Mouse (Mus musculus) cortical plate, adult 2 months (tissue): ENCODE results near the gene Olfr31. TPM values are rescaled to one million over a fixed set of nuclear protein-coding genes. Genes with fewer than 3 reads are reported as not detected.

Source experiments
- H3K27ac ChIP-seq: fragments of 200-500 bp; 2 replicates; pipeline ENCODE4 v1.5.1; 2012; ENCODE audit warnings: low read length, control low read depth, inconsistent platforms; ENCODE audit not compliant: insufficient read depth
- H3K4me1 ChIP-seq: fragments of 200-500 bp; 2 replicates; pipeline ENCODE4 v1.6.1; 2011; ENCODE audit warnings: low read length; ENCODE audit not compliant: control insufficient read depth, insufficient read depth
- H3K4me3 ChIP-seq: fragments of 200-500 bp; 2 replicates; pipeline ENCODE4 v1.5.1; 2011; ENCODE audit warnings: mild to moderate bottlenecking, low read length, control low read depth; ENCODE audit not compliant: insufficient read depth
- CTCF ChIP-seq: fragments of 200-500 bp; IDR thresholded peaks from 2 replicates; pipeline ENCODE4 v1.5.1; 2011; ENCODE audit warnings: mild to moderate bottlenecking, control low read depth, low read length; ENCODE audit not compliant: insufficient read depth; ENCODE audit errors: extremely low read depth
- POLR2A ChIP-seq: fragments of 200-500 bp; IDR thresholded peaks from 2 replicates; pipeline ENCODE4 v1.6.1; 2011; ENCODE audit warnings: mild to moderate bottlenecking, low read length, control low read depth; ENCODE audit not compliant: insufficient read depth; ENCODE audit errors: extremely low read depth
- polyA plus RNA-seq: library from polyadenylated mRNA; depleted of rRNA; stranded (reverse); fragments of >200 nt; gene quantifications from 2 replicates; pipeline ENCODE4 v1.2.3, GENCODE M21; 2012

Olfr31 gene
- polyA plus RNA-seq, 1 experiment, result not detected

DNA sequence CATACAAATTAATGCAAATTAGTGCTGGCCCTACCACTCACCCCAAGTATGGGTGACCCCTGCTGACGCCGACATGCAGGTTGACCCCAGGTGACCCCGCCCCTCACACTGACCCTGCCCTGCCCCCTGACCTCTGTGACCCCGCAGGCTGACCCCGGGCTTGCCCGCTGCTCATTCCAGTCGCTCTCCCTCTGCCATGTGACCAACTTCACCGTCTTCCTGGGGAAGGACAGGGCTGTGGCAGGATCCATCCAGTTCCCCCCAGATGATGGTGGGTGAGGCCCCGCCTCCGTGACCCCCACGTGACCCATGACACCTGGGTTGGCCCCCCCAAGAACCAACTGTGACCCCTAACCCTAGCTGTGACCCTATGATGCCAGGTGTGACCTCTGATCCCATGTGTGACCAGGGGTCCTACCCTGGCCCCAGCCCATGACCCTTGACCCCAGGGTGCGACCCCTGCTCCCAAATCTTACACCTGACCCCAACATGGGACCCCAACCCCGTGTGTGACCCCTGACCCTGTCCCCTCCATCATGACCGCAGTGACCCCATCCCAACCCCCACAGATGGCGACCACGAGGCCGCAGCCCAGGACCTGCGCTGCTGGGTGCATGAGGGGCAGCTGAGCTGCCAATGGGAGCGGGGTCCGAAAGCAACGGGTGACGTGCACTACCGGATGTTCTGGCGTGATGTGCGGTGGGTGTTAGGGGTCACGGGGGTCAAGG is 26.2 kb downstream of the Olfr31 start:
- H3K4me3 ChIP-seq, result no peak overlapping the region
- H3K27ac ChIP-seq, result no peak overlapping the region
- H3K4me1 ChIP-seq, result no peaks in the 10 kb centered on the region
- TF ChIP-seq POLR2A, result no peak
- TF ChIP-seq CTCF, result no peak

DNA sequence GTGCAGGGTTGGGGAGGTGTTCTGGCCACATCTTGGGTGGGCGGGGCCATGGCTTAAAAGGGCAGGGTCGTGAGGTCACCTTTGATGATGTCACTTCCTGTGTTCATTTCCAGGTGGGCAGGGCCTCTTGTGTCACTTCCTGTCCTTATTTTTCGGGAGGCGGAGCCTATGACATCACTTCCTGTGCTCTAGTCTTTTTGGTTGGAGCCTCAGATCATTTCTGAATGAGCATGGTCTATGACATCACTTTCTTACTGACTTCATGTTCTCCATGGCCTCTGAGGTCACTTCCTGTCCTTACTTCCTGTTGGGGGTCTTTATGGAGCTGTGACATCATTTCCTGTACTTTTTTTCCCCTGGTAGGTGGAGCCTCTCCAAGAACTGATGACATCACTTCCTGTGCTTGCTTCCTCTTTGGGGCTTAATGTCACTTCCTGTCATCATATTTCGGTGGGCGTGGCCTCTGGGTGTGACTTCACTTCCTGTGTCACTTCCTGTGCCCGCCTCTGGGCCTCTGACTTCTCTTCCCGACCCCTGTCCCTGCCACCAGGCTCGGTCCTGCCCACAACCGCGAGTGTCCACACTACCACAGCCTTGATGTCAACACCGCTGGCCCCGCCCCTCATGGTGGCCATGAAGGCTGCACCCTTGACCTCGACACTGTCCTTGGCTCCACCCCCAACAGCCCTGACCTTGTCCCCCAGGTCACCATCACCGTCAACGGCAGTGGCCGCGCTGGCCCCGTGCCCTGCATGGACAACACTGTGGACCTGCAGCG is 27.0 kb downstream of the Olfr31 start:
- TF ChIP-seq POLR2A (no peak), CTCF (no peak)
- H3K27ac ChIP-seq, result no peak overlapping the region
- H3K4me1 ChIP-seq, result no peaks in the 10 kb centered on the region

DNA sequence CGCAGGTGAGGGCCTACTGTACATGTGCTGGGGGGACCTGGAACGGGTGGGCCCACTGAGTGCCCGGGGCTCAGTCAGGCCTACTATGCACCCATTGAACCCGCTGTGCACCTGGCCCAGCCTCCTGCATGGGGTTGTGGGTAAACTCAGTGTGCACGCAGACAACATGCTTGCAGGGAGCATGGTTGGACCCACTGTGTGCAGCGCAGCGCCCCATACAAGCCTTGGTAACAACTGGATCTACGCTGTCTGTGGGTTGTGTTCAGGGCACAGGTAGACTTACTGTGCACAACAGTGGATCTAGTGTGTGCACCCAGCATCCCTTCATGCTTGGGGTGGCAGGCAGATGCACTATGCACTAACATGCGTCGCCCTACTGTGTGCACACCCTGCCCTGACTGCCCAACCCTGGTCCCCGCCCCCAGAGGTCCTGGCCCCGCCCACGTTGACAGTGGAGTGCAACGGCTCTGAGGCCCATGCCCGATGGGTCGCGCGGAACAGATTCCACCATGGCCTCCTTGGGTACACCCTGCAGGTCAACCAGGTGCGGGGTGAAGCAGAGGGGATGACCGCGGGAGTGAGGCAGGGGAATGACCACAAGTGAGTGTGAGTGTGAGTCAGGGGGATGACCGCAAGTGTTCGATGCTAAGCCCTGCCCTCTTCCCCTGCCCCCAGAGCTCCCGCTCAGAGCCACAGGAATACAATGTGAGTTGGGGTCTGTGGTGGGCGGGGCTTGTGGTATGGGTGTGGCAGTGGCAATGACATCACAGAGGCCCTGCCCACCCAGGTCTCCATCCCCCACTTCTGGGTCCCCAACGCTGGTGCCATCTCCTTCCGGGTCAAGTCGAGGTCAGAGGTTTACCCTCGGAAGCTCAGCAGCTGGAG is 27.9 kb downstream of the Olfr31 start:
- TF ChIP-seq CTCF, result no peak
- no peak for TF ChIP-seq POLR2A
- no peak overlapping the region for H3K4me3 ChIP-seq
- no peaks in the 10 kb centered on the region for H3K4me1 ChIP-seq
- H3K27ac ChIP-seq, result no peak overlapping the region

More for the DNA sequence above, 27.0 kb downstream of the Olfr31 start:
- H3K4me3 ChIP-seq, result no peak overlapping the region

DNA sequence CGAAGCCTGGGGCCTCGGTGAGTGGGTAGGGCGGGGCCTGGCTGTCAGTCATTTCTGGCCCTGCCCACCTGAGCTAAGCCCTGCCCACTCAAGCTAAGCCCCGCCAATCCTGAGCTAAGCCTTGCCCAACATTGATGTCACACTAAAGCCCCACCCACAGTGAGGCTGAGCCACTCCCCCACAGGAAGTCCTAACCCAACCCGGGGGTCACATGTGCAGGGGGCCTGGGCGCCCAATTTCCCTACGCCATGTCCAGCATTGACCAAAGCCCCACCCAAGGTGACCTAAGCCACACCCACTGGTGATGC is 28.5 kb downstream of the Olfr31 start:
- Histone ChIP-seq H3K4me3 (no peak overlapping the region), H3K4me1 (no peaks in the 10 kb centered on the region)
- TF ChIP-seq POLR2A (no peak), CTCF (no peak)

DNA sequence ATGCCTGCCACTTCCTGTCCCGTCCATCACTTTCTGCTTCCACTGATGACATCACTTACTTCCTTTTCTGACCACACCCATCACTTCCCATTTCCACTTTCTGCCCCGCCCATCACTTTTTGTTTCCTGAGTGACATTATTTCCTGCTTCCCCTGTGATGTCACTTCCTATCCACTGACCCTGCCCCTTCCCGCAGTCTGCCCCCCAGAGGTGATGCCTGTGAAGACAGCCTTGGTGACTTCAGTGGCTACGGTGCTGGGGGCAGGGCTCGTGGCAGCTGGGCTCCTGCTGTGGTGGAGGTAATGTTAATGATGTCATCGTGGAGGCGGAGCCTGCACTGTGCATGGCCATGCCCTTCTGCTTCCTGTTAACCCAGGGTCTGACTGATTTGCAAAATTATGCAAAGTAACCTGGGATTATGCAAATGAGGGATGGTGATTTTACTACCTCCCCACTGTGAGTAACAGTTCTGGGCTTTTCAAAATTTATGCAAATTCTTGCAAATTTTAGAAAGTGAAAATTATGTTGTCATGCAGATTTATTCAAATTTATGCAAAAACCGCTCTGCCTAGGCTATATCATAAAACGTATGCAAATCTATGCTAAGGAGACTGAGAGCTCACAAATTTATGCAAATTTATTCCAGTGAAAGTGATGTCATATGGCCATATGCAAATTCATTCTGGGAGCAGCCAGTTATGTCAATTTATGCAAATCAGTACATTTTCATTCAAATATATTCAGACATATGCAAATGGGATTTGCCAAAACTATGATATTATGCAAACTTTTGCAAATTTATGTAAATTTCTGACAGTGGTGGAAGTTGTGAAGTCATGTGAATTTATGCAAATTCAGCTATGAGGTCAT is 29.3 kb downstream of the Olfr31 start:
- H3K4me1 ChIP-seq, result no peaks in the 10 kb centered on the region
- TF ChIP-seq CTCF (no peak), POLR2A (no peak)
- H3K4me3 ChIP-seq, result no peak overlapping the region
- H3K27ac ChIP-seq, result no peak overlapping the region

More for the DNA sequence above, 28.5 kb downstream of the Olfr31 start:
- no peak overlapping the region for H3K27ac ChIP-seq

DNA sequence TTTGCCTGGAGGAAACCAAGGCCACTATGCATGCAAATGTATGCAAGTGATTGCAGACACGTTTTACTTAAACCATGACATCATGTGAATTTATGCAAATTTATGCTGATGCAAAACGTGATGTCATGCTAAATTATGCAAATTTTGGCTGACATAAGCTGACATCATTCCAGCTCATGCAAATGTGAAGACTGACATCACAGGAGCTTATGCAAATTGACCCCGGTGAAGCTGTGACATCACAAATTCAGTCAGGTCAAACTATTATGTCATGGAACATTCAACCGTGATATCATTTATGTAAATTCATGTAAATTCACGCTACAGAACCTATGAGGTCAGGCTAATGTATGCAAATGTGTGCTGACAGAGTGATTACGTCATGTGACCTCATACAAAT is 30.0 kb downstream of the Olfr31 start:
- TF ChIP-seq POLR2A (no peak), CTCF (no peak)
- no peak overlapping the region for H3K27ac ChIP-seq
- no peak overlapping the region for H3K4me3 ChIP-seq
- no peaks in the 10 kb centered on the region for H3K4me1 ChIP-seq

DNA sequence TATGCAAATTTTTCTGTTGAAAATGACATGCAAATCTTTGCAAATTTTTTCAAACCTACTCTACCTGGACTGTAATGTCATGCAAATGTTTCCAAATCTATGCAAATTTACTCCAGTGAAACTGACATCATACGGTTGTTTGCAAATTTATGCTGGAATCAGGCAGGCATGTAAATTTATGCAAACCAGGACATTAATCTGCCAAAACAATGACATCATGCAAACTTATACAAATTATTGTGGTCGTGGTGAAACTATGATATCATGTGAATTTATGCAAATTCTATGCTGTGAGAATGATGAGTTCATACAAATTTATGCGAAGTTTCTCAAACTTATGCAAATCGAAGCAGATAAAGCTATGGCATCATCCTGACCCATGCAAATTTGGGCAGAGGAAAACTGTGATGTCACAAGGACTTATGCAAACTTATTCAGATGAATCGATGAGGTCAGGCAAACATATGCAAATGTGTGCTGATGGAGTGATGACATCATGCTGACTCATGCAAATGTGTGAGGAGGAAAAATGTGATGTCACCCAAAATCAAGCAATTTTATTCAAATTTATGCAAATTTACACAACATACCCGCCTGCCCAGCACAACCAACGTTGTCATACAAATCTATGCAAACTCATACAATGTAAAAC is 30.6 kb downstream of the Olfr31 start:
- H3K4me1 ChIP-seq, result no peaks in the 10 kb centered on the region
- H3K27ac ChIP-seq, result no peak overlapping the region
- no peak overlapping the region for H3K4me3 ChIP-seq
- TF ChIP-seq CTCF, result no peak
- no peak for TF ChIP-seq POLR2A

DNA sequence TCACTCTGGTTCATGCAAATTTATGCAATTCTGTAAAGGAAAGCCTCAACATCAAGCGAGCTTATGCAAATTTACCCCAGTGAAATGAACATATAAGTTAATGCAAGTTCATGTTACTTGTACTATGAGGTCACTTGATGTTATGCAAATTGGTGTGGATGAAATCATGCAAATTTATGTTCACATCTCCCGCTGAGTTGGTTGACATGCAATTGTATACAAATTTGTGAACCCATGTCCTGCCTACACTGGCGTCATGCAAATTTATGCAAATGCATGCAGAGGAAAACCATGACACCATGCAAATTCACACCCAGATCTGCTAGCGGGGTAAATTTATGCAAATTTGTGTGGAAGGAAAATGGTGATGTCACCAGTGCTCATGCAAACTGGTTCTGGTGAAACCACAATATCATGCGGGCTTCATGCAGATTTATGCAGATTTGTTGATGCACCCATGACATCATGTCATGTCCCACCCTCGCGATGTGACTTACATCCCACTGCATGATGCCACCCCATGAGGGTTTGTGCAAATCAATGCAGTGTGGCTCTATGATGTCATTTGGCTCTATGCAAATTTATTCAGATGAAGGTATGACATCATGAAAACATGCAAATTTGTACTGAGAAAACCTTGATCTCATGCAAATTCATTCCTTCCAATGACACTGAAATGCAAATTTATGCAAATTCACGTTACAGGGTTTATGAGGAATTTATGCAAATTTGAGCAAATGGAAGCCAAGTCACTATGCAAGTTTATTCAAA is 31.3 kb downstream of the Olfr31 start:
- TF ChIP-seq CTCF (no peak), POLR2A (no peak)
- Histone ChIP-seq H3K4me1 (no peaks in the 10 kb centered on the region), H3K27ac (no peak overlapping the region), H3K4me3 (no peak overlapping the region)
